Mouse (Mus musculus): ENCODE data around the gene Doxl2. TPM values are rescaled to one million over a fixed set of nuclear protein-coding genes. Genes with fewer than 3 reads are reported as not detected.

Gene Doxl2
- not detected for polyA plus RNA-seq (2017; shearing (Covaris generic))

DNA sequence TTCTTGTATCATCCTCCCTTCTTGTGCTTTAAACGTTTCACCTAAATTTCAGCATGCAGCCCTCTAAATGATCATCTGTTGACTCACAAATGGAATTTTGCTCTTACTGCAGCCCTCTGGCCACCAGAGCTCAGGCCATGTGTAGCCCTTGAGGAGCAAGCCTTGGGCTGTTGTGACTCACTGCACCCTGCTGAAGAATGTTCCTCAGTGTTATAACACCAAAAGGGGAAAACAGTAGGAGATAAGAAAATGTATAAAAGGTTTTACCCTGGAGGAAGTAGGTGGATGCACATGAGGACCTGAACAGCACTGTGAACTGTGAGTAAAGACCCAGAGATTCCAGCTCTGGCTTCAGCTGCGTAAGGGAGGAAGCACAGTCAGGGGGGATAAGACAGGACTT is at the start of gene Doxl2:
TSS of gene Doxl2 (plus strand) at position 301 of the 400 bp plus-strand sequence.

DNA sequence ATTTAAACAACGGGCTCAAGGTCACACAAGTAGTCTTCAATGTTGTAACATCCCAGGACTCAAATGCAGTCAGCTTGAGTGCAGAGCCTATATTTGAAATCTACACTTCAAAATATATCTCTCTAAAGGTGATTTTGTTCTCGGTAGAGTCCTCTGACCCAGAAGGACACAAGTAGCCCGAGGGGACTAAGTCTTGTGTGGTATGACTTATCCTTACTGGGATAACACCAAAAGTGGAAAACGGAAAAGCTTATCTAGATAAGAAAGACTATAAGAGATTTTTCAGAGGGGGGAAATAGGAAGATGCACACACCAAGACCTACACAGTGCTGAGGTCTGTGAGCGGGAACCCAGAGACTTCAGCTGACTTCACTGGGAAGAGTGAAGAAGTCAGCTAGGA is 45.2 kb upstream of the Doxl2 start, which contains the start of gene 1600015I10Rik:
TSS of gene 1600015I10Rik (plus strand) at position 301 of the 400 bp plus-strand sequence.

DNA sequence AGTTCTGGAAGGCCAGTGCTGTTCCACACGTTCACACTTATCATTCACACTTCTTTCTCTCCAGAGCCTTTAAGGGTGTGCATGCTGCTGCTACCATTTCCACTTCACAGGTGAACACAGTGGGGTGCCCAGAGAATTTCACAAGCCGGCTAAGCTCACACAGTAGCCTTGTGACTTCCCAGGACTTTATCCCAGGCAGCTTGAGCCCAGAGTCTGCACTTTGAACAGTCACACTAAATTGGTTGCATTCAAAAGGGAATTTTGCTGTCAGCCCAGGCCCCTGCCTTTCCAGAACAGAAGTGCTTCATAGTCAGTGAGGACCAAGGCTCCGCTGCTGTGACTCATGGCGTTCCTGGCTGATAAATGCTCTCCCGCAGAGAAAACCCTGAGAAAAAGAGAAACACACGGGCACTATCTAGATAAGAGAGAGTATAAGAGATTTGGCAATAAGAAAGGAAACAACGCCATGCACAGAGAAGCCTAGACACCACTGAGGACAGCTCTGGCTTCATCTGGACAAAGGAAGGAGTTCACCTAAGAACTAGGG is 11.8 kb downstream of the Doxl2 start, which contains the start of gene Svs1:
TSS of gene Svs1 (plus strand) at position 418 of the 547 bp plus-strand sequence.

Other genes starting within 250 kb of the Doxl2 start
- gene Gimap1, start 235.9 kb upstream of the Doxl2 start, polyA plus RNA-seq (2017; shearing (Covaris generic)) = 555 TPM
- 182 TPM for gene Gimap5, start 228.8 kb upstream of the Doxl2 start, polyA plus RNA-seq (2017; shearing (Covaris generic))
- gene Gimap3, start 204.1 kb upstream of the Doxl2 start, polyA plus RNA-seq (2017; shearing (Covaris generic)) = 1,890 TPM
- gene Tmem176a, start 134.0 kb upstream of the Doxl2 start, polyA plus RNA-seq (2017; shearing (Covaris generic)) = 0.77 TPM
- gene Tmem176b, start 133.5 kb upstream of the Doxl2 start, polyA plus RNA-seq (2017; shearing (Covaris generic)) = 3.1 TPM
- not detected for gene Aoc1, start 102.1 kb upstream of the Doxl2 start, polyA plus RNA-seq (2017; shearing (Covaris generic))
- not detected for gene 1600015I10Rik, start 45.1 kb upstream of the Doxl2 start, polyA plus RNA-seq (2017; shearing (Covaris generic))
- gene Svs1, start 11.9 kb downstream of the Doxl2 start, polyA plus RNA-seq (2017; shearing (Covaris generic)) = not detected
- 2.9 TPM for gene Gpnmb, start 61.6 kb downstream of the Doxl2 start, polyA plus RNA-seq (2017; shearing (Covaris generic))
- gene Malsu1, start 98.8 kb downstream of the Doxl2 start, polyA plus RNA-seq (2017; shearing (Covaris generic)) = 68.0 TPM
- 0.11 TPM for gene Igf2bp3, start 240.0 kb downstream of the Doxl2 start, polyA plus RNA-seq (2017; shearing (Covaris generic))

Data from naive thymus-derived CD4-positive, alpha-beta T cell, adult 5 months (primary cell).